12 mouse cellular contexts compared by ENCODE assay signal in the genomic region with DNA sequence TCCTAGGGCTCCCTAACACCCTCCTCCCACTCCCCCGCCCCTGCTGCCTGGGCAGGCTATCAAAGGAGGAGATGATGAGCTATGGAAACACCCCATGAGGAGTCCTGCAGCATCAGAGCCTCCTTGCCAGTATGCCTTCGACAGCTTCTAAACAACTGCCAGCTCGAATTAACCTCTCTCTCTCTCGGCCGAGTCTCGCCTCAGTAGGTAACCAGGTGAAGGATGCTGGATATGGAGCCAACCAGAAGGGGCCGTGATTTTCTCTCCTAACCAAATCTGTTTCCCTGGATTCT. TPM values are rescaled to one million over a fixed set of nuclear protein-coding genes. Genes with fewer than 3 reads are reported as not detected.
DNase-seq lines count a peak whose midpoint lies in the region; ATAC-seq and TF ChIP-seq lines count a peak whose summit lies in the region.
"Had no signal": no experiment of that assay in that cellular context is flagged by ENCODE, and none has a peak within 500 bp of the region (broad histone marks: within the 10 kb centered on the region; RNA-seq: fewer than 3 reads in every experiment).

No protein-coding gene starts in this region.

- H3K4me3 ChIP-seq in kidney, postnatal 0 days (replicated peaks; ENCODE audit: low read depth, low read length): no peak overlapping the region
- H3K4me3 ChIP-seq in kidney, adult 2 months (ENCODE audit: insufficient read depth, low read depth, low read length): no peak overlapping the region
- H3K4me3 ChIP-seq in forebrain, embryonic 12.5 days (replicated peaks): no peak overlapping the region
- H3K4me3 ChIP-seq in hindbrain, postnatal 0 days (ENCODE audit: low read length): no peak overlapping the region
- H3K4me3 ChIP-seq: heart, embryonic 12.5 days; limb, embryonic 10.5 days; liver, embryonic 15.5 days had no signal

- intact Hi-C loops in gastrocnemius, postnatal 14 days (cut with DNase I; ENCODE audit: low total_unique reads): no loop called here

- H3K4me2 ChIP-seq in kidney, postnatal 0 days (ENCODE audit: low read length): no peak overlapping the region
- H3K4me2 ChIP-seq in forebrain, embryonic 12.5 days: no peak overlapping the region
- H3K4me2 ChIP-seq in hindbrain, postnatal 0 days (ENCODE audit: low read depth, low read length): no peak overlapping the region
- H3K4me2 ChIP-seq: heart, embryonic 12.5 days; liver, embryonic 15.5 days had no signal

- no peaks in the 10 kb centered on the region for H3K27me3 ChIP-seq in kidney, postnatal 0 days (ENCODE audit: insufficient read depth, low read length)
- no peaks in the 10 kb centered on the region for H3K27me3 ChIP-seq in kidney, adult 2 months (replicated peaks; ENCODE audit: control insufficient read depth, insufficient read depth, low read length)
- peaks cover 17% of the 10 kb centered on the region; the same call in 1 of the 2 replicates for H3K27me3 ChIP-seq in forebrain, embryonic 12.5 days
- H3K27me3 ChIP-seq in hindbrain, postnatal 0 days (ENCODE audit: insufficient read depth, low read length): no peaks in the 10 kb centered on the region

- no peaks in the 10 kb centered on the region for H3K9me3 ChIP-seq in kidney, postnatal 0 days (replicated peaks; ENCODE audit: low read length)
- no peaks in the 10 kb centered on the region for H3K9me3 ChIP-seq in forebrain, embryonic 12.5 days
- no peaks in the 10 kb centered on the region for H3K9me3 ChIP-seq in hindbrain, postnatal 0 days (ENCODE audit: low read length)
- H3K9me3 ChIP-seq: heart, embryonic 12.5 days; limb, embryonic 10.5 days; liver, embryonic 15.5 days had no signal

- WGBS in kidney, postnatal 0 days: 18% methylated on average over 7 of the region's 7 CpGs
- WGBS in kidney, adult 2 months: 52% methylated on average over 7 of the region's 7 CpGs
- 40% methylated on average over 7 of the region's 7 CpGs for WGBS in forebrain, embryonic 12.5 days
- WGBS in hindbrain, postnatal 0 days: 29% methylated on average over 7 of the region's 7 CpGs

- TF ChIP-seq CTCF in kidney, postnatal 0 days (IDR thresholded peaks at IDR 0.05; ENCODE audit: low read depth): no peak
- no peak for TF ChIP-seq CTCF in kidney, adult 2 months (conservative IDR thresholded peaks at IDR 0.05; ENCODE audit: insufficient read depth, insufficient read length, low read depth, low read length)
- TF ChIP-seq CTCF in brain, embryonic 14.5 days (IDR thresholded peaks at IDR 0.05; ENCODE audit: borderline replicate concordance, extremely low read depth, insufficient read depth, insufficient read length): no peak
- no peak for TF ChIP-seq CTCF in hindbrain, postnatal 0 days (IDR thresholded peaks at IDR 0.05; ENCODE audit: low read depth)

- H3K27ac ChIP-seq in kidney, postnatal 0 days: no peak overlapping the region
- no peak overlapping the region for H3K27ac ChIP-seq in kidney, adult 2 months (ENCODE audit: insufficient read depth, low read depth, low read length)
- peak overlapping the region; percentile 61; the same call in 1 of the 2 replicates for H3K27ac ChIP-seq in forebrain, embryonic 12.5 days
- no peak overlapping the region; the same call in 1 of the 2 replicates for H3K27ac ChIP-seq in hindbrain, postnatal 0 days
- H3K27ac ChIP-seq: limb, embryonic 10.5 days had no signal

- no peaks in the 10 kb centered on the region for H3K36me3 ChIP-seq in kidney, postnatal 0 days (ENCODE audit: insufficient read depth, low read length)
- no peaks in the 10 kb centered on the region for H3K36me3 ChIP-seq in kidney, adult 2 months (ENCODE audit: control insufficient read depth, insufficient read depth, low read length)
- H3K36me3 ChIP-seq in forebrain, embryonic 12.5 days (replicated peaks): no peaks in the 10 kb centered on the region
- no peaks in the 10 kb centered on the region for H3K36me3 ChIP-seq in hindbrain, postnatal 0 days (ENCODE audit: insufficient read depth, low read length)
- H3K36me3 ChIP-seq: heart, embryonic 12.5 days; limb, embryonic 10.5 days; liver, embryonic 15.5 days had no signal

- TF ChIP-seq POLR2A in kidney, adult 2 months (IDR thresholded peaks at IDR 0.05; ENCODE audit: low read depth, low read length): no peak
- no peak for TF ChIP-seq POLR2A in brain, embryonic 14.5 days (IDR thresholded peaks at IDR 0.05; ENCODE audit: borderline replicate concordance, extremely low read depth, insufficient read depth, insufficient read length, poor library complexity, severe bottlenecking)

- H3K4me1 ChIP-seq in kidney, postnatal 0 days (replicated peaks; ENCODE audit: insufficient read depth, low read length): peaks cover 5% of the 10 kb centered on the region; the same call in 1 of the 2 replicates
- peaks cover 31% of the 10 kb centered on the region for H3K4me1 ChIP-seq in kidney, adult 2 months (ENCODE audit: control insufficient read depth, insufficient read depth, low read length)
- H3K4me1 ChIP-seq in forebrain, embryonic 12.5 days: peaks cover 30% of the 10 kb centered on the region
- H3K4me1 ChIP-seq in hindbrain, postnatal 0 days (ENCODE audit: insufficient read depth, low read length): peaks cover 26% of the 10 kb centered on the region

- no peak for ATAC-seq in kidney, postnatal 0 days (replicated peaks; ENCODE audit: low FRiP score, low read depth)
- peak; percentile 67 for ATAC-seq in forebrain, embryonic 12.5 days (ENCODE audit: low FRiP score)
- peak; percentile 73; the same call in 1 of the 2 replicates for ATAC-seq in hindbrain, postnatal 0 days

- H3K9ac ChIP-seq in kidney, postnatal 0 days (ENCODE audit: low read depth, low read length): no peak overlapping the region
- no peak overlapping the region for H3K9ac ChIP-seq in forebrain, embryonic 12.5 days
- H3K9ac ChIP-seq in hindbrain, postnatal 0 days (replicated peaks; ENCODE audit: low read length): no peak overlapping the region
- H3K9ac ChIP-seq: heart, embryonic 12.5 days; liver, embryonic 15.5 days had no signal

- peak; percentile 72 for DNase-seq in kidney, postnatal 0 days (ENCODE audit: low spot score)
- no peak for DNase-seq in kidney, adult 2 months
- DNase-seq in brain, embryonic 14.5 days (ENCODE audit: low read depth): peak; percentile 79
- DNase-seq in hindbrain, postnatal 0 days (ENCODE audit: low spot score): peak; percentile 59
- no peak for DNase-seq in cerebellum, adult 11-12 months
- no peak for DNase-seq in gastrocnemius, postnatal 14 days
- no peak for DNase-seq in gastrocnemius, adult 18-20 months (ENCODE audit: low spot score)
- DNase-seq: layer of hippocampus, adult 9-11 months had no signal

RNA-seq across cellular contexts. Expression of gene Fam83f, which starts 13.9 kb away (rescaled TPM):
- 5.6 and 6.1 TPM in 2 replicates for polyA plus RNA-seq in kidney, postnatal 0 days (2015; fragmentation: Nextera tagmentation; extraction: Ambion mirVana)
- 2.8 and 3.1 TPM in 2 replicates for polyA plus RNA-seq in kidney, adult 2 months (2012; rRNA removed)
- polyA plus RNA-seq in brain, embryonic 14.5 days (2012; rRNA removed): 0.33 and 0.36 TPM in 2 replicates
- polyA plus RNA-seq in forebrain, embryonic 12.5 days (2016; fragmentation: Nextera tagmentation; extraction: Ambion mirVana): 0.47 and 0.54 TPM in 2 replicates
- 0.90 and 0.94 TPM in 2 replicates for total RNA-seq in hindbrain, postnatal 0 days (2014; rRNA removed)
- polyA plus RNA-seq in hindbrain, postnatal 0 days (2015; fragmentation: Nextera tagmentation; extraction: Ambion mirVana): 0.21 and 0.33 TPM in 2 replicates
- total RNA-seq in gastrocnemius, postnatal 14 days (2021): under 1 TPM; 0.29 to 0.43 TPM
- under 1 TPM; 0.09 to 0.17 TPM for total RNA-seq in gastrocnemius, adult 18-20 months (2021)

RNA-seq across cellular contexts. Expression of gene Tnrc6b, which starts 25.6 kb away (rescaled TPM):
- polyA plus RNA-seq in kidney, postnatal 0 days (2015; fragmentation: Nextera tagmentation; extraction: Ambion mirVana): 11.2 and 15.4 TPM in 2 replicates
- polyA plus RNA-seq in kidney, adult 2 months (2012; rRNA removed): 12.1 and 14.2 TPM in 2 replicates
- 14.7 and 46.2 TPM in 2 replicates for polyA plus RNA-seq in brain, embryonic 14.5 days (2012; rRNA removed)
- polyA plus RNA-seq in forebrain, embryonic 12.5 days (2016; fragmentation: Nextera tagmentation; extraction: Ambion mirVana): 54.3 and 62.5 TPM in 2 replicates
- 27.2 and 33.5 TPM in 2 replicates for total RNA-seq in hindbrain, postnatal 0 days (2014; rRNA removed)
- 30.8 and 32.2 TPM in 2 replicates for polyA plus RNA-seq in hindbrain, postnatal 0 days (2015; fragmentation: Nextera tagmentation; extraction: Ambion mirVana)
- total RNA-seq in gastrocnemius, postnatal 14 days (2021): 10 to 100 TPM; 40.6 to 45.7 TPM
- 10 to 100 TPM; 43.7 to 48.2 TPM for total RNA-seq in gastrocnemius, adult 18-20 months (2021)

Comparison
In these comparisons a context has a peak if more than half of its experiments do, and no peak if none do; other contexts are left out.
1. DNase-seq: peak in kidney, postnatal 0 days (single experiment), brain, embryonic 14.5 days (single experiment) and hindbrain, postnatal 0 days (single experiment); none in kidney, adult 2 months (single experiment), cerebellum, adult 11-12 months (single experiment), gastrocnemius, postnatal 14 days (single experiment) and gastrocnemius, adult 18-20 months (single experiment).